Mouse (Mus musculus) lung, postnatal 0 days (tissue): ENCODE data around the gene Smim6. TPM values are rescaled to one million over a fixed set of nuclear protein-coding genes. Genes with fewer than 3 reads are reported as not detected.

Source experiments
- ATAC-seq: fragments of 200-750 bp; cut with Nextera tagmentation; 2 replicates; pipeline ENCODE4 v1.8.0; 2017; ENCODE audit warnings: moderate library complexity
- DNase-seq: peaks from one replicate; pipeline ENCODE4 v3.0.0-alpha.2; 2016; ENCODE audit warnings: low spot score
- H3K27ac ChIP-seq: fragments of 300-500 bp; sonication (generic); 2 replicates; pipeline ENCODE4 v1.5.1; 2014; ENCODE audit warnings: antibody characterized with exemption, mild to moderate bottlenecking, low read length, mixed read lengths
- H3K27me3 ChIP-seq: fragments of 300-500 bp; sonication (generic); replicated peaks from 2 replicates; pipeline ENCODE4 v1.6.1; 2014; ENCODE audit warnings: low read length, mixed read lengths; ENCODE audit not compliant: insufficient read depth
- H3K36me3 ChIP-seq: fragments of 300-500 bp; sonication (generic); 2 replicates; pipeline ENCODE4 v1.6.1; 2014; ENCODE audit warnings: low read length, mixed read lengths; ENCODE audit not compliant: insufficient read depth
- H3K4me1 ChIP-seq: fragments of 300-500 bp; sonication (generic); 2 replicates; pipeline ENCODE4 v1.6.1; 2014; ENCODE audit warnings: antibody characterized with exemption, low read depth, low read length, mixed read lengths; ENCODE audit not compliant: insufficient read depth
- H3K4me2 ChIP-seq: fragments of 300-500 bp; sonication (generic); replicated peaks from 2 replicates; pipeline ENCODE4 v1.6.1; 2014; ENCODE audit warnings: low read depth, mild to moderate bottlenecking, low read length, moderate library complexity, mixed read lengths
- H3K4me3 ChIP-seq: fragments of 300-500 bp; sonication (generic); 2 replicates; pipeline ENCODE4 v1.5.1; 2014; ENCODE audit warnings: low read depth, low read length
- H3K9ac ChIP-seq: fragments of 300-500 bp; sonication (generic); replicated peaks from 2 replicates; pipeline ENCODE4 v1.6.1; 2014; ENCODE audit warnings: low read depth, mild to moderate bottlenecking
- H3K9me3 ChIP-seq: fragments of 300-500 bp; sonication (generic); 2 replicates; pipeline ENCODE4 v1.6.1; 2016; ENCODE audit warnings: low read length, mixed read lengths
- CTCF ChIP-seq: IDR thresholded peaks from 2 replicates; pipeline ENCODE4 v1.5.1; 2016; ENCODE audit warnings: antibody characterized with exemption, mild to moderate bottlenecking
- EP300 ChIP-seq: IDR thresholded peaks from 2 replicates; pipeline ENCODE4 v1.6.1; 2016; ENCODE audit warnings: antibody characterized with exemption, mild to moderate bottlenecking, control low read depth
- WGBS: fragments of 180-500 bp; shearing (Covaris S2); extraction: QIAGEN DNeasy Blood & Tissue Kit; methylation state at CpG from one replicate; pipeline ENCODE4 v1.1.7; 2014; 5-methylcytosine and 5-hydroxymethylcytosine counted together
- polyA plus RNA-seq: library from polyadenylated mRNA; unstranded; fragments of >200 nt; fragmentation: Nextera tagmentation; extraction: Ambion mirVana; gene quantifications from 2 replicates; pipeline ENCODE4 v1.2.1, GENCODE M21; 2015

Gene Smim6
- polyA plus RNA-seq, 1 experiment from 2014 or later, result 61.5 TPM

DNA sequence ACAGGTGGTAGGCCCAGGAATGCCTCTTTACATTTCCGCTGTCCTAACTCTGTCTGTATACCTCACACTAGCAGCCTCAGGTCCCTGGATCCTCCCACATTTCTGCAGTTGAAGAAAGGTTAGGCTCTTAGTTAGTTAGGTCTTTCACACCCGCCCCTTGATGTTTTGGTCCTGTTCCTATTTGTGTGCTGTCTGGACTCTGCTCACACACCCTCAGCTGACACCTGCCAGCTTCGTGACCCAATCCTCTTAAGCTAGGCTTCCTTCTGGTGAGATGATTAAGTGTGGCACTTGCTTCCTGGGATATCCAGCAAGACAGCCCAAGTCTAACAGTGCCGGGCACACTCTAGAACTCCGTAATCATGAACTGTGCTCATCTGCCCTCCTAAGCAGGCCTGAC is 5.3 kb upstream of the Smim6 start:
- no peaks in the 10 kb centered on the region for H3K27me3 ChIP-seq
- H3K4me2 ChIP-seq, result no peak overlapping the region
- WGBS, result 84% methylated on average over 5 of the region's 5 CpGs

DNA sequence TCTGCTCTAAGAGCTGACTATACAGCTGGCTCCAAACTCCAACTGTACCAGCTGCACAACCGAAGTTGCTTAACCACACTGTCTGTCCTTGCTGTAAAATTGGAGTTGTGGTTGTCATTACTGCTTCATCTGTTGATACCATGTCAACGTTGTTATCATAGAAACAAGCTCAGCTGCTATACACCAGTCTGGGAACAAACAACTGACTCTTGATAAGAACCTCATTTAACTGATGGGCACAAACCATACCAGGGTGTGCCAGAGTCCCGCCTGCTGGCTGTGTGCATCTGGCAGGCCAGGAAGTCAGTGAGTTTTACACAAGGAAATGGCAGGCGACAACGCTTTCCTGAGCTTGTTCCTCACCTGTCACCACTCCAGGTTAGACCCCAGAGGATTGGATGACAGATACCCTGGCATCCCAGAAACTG is 669 bp upstream of the Smim6 start:
- DNase-seq (peak; percentile 56), ATAC-seq (peak; percentile 46)
- H3K4me1 ChIP-seq, result no peaks in the 10 kb centered on the region; the same call in 1 of the 2 replicates
- H3K4me3 ChIP-seq, result no peak overlapping the region
- WGBS, result 48% methylated on average over 5 of the region's 5 CpGs
- no peaks in the 10 kb centered on the region for H3K9me3 ChIP-seq
- TF ChIP-seq EP300 (no peak), CTCF (no peak)
- no peak overlapping the region for H3K4me2 ChIP-seq
- no peaks in the 10 kb centered on the region for H3K27me3 ChIP-seq
- peak overlapping the region; percentile 82 for H3K27ac ChIP-seq
- H3K36me3 ChIP-seq, result no peaks in the 10 kb centered on the region
- no peak overlapping the region for H3K9ac ChIP-seq

More for the DNA sequence above, 5.3 kb upstream of the Smim6 start:
- ATAC-seq (no peak), DNase-seq (no peak)
- Histone ChIP-seq H3K9ac (no peak overlapping the region), H3K27ac (no peak overlapping the region), H3K9me3 (no peaks in the 10 kb centered on the region), H3K36me3 (no peaks in the 10 kb centered on the region), H3K4me3 (no peak overlapping the region), H3K4me1 (peaks cover 33% of the 10 kb centered on the region)
- no peak for TF ChIP-seq CTCF
- no peak for TF ChIP-seq EP300

DNA sequence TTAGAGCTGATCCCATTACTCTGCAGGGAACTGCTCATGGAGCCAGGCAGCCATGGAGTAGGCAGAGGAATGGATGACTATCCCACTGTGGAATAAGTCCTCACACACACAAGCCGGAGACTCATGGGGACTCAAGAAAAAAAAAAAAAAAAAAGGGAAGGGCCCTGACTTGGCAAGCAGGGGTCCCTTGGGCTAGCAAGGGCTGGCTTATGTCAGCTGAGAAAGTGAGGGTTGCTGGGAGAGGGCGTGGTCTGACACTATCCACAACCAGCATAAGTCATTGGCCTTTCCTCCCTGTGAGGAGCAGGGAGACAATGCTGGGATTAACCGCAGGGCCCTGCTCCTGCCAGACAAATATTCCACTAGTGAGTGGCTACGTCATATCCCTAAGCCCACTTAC is 4.8 kb downstream of the Smim6 start:
- Histone ChIP-seq H3K27me3 (no peaks in the 10 kb centered on the region), H3K4me3 (no peak overlapping the region), H3K4me2 (no peak overlapping the region), H3K9ac (no peak overlapping the region), H3K9me3 (no peaks in the 10 kb centered on the region), H3K27ac (no peak overlapping the region), H3K4me1 (no peaks in the 10 kb centered on the region), H3K36me3 (no peaks in the 10 kb centered on the region)
- TF ChIP-seq EP300 (no peak), CTCF (no peak)
- DNase-seq (no peak), ATAC-seq (no peak)
- WGBS, result 91% methylated on average over 4 of the region's 4 CpGs

DNA sequence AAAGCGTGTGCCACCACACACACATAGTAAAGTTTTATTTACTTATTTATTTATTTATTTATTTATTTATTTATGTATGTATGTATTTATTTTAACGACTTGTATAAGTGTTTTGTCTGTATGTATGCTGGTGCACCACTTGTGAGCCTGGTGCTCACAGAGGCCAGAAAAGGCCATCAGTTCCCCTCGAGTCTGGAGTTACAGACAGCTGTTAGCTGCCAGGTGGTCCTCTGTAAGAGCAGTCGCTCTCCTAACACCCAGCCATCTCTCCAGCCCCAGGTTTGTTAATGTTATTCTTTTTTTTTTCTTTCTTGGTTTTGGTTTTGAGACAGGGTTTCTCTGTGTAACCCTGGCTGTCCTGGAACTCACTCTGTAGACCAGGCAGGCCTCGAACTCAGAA is 6.8 kb downstream of the Smim6 start:
- Histone ChIP-seq H3K4me1 (no peaks in the 10 kb centered on the region), H3K9ac (no peak overlapping the region), H3K27me3 (no peaks in the 10 kb centered on the region), H3K27ac (no peak overlapping the region), H3K36me3 (no peaks in the 10 kb centered on the region), H3K4me3 (no peak overlapping the region), H3K4me2 (no peak overlapping the region), H3K9me3 (no peaks in the 10 kb centered on the region)
- DNase-seq (no peak), ATAC-seq (no peak)
- 86% methylated on average over 5 of the region's 5 CpGs for WGBS
- TF ChIP-seq CTCF (no peak), EP300 (no peak)

DNA sequence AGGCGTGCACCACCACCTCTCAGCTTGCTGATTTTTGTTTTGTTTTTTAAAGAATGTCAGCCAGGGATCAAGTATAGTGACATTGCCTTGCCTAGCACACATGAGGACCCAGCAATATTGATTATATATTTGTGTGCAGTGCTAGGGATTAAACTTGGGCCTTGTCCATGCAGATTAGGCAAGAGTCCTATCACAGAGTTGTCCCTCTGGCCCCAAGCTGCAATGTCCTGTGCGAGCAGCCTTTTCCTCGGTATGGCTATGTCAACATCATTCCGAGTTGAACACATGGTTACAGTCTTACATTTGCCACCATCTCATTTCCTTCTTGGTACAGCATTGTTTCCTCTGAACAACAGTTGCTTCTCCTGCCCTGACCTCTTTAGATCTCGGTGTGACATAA is 7.3 kb downstream of the Smim6 start:
- Histone ChIP-seq H3K9ac (no peak overlapping the region), H3K4me1 (no peaks in the 10 kb centered on the region), H3K27me3 (no peaks in the 10 kb centered on the region), H3K4me3 (no peak overlapping the region), H3K9me3 (no peaks in the 10 kb centered on the region), H3K4me2 (no peak overlapping the region), H3K27ac (no peak overlapping the region), H3K36me3 (no peaks in the 10 kb centered on the region)
- no peak for TF ChIP-seq EP300
- TF ChIP-seq CTCF, result no peak
- DNase-seq (no peak), ATAC-seq (no peak)
- WGBS, result 85% methylated on average over 5 of the region's 5 CpGs

DNA sequence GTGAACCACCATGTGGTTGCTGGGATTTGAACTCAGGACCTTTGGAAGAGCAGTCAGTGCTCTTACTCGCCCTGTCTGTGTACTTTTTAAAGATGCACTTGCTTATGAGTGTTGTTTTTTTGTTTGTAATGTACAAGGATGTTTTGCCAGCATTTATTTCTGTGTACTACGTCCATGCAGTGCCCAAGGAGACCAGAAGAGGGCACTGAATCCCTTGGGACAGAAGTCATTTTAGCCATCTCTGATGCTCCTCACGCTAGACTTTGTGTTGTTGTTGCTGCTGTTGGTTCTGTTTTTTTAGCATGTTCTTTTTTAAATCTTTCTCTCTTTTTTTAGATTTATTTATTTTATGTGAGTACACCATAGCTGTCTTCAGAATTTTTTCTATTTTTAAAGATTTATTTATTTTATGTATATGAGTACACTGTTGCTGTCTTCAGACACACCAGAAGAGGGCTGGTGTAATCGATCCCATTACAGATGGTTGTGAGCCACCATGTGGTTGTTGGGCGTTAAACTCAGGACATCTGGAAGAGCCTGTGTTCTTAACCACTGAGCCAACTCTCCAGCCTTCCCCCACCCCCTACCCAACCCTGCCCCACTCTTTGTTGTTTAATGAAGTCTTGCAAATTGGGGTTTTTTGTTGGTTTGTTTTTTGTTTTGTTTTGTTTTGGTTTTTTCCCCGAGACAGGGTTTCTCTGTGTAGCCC is 8.4 kb downstream of the Smim6 start:
- DNase-seq (peak; percentile 74), ATAC-seq (no peak)
- H3K4me2 ChIP-seq, result no peak overlapping the region
- no peak overlapping the region for H3K4me3 ChIP-seq
- H3K36me3 ChIP-seq, result 0 out of 2 replicates have a peak, but pooled peaks cover 2% of the 10 kb centered on the region
- TF ChIP-seq CTCF (peak; percentile 81), EP300 (no peak)
- no peaks in the 10 kb centered on the region for H3K9me3 ChIP-seq
- H3K27me3 ChIP-seq, result no peaks in the 10 kb centered on the region
- no peaks in the 10 kb centered on the region for H3K4me1 ChIP-seq
- 40% methylated on average over 6 of the region's 6 CpGs for WGBS
- H3K9ac ChIP-seq, result no peak overlapping the region
- no peak overlapping the region for H3K27ac ChIP-seq

DNA sequence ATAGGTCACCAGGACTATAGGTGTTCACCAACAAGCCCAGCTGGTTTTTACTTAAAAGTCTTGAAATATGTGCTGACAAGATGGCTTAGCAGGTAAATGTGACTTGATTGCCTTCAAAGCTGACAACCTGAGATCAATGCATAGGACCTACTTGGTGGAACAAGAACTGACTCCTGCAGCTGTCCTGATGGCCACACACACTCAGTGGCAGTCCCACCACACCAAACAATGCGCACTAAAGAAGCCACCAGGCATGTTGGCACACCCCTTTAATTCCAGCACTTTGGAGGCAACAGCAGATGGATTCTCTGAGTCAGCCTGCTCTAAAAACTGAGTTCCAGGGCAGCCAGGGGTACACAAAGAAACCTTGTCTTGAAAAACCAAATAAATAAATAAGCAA is 10.2 kb downstream of the Smim6 start:
- Histone ChIP-seq H3K4me1 (no peaks in the 10 kb centered on the region), H3K9ac (no peak overlapping the region)
- 100% methylated on average over 1 of the region's 1 CpGs for WGBS

More for the DNA sequence above, 10.2 kb downstream of the Smim6 start:
- TF ChIP-seq CTCF, result no peak
- TF ChIP-seq EP300, result no peak
- no peak overlapping the region for H3K4me3 ChIP-seq
- no peaks in the 10 kb centered on the region for H3K9me3 ChIP-seq
- ATAC-seq, result no peak
- H3K36me3 ChIP-seq, result 0 out of 2 replicates have a peak, but pooled peaks cover 5% of the 10 kb centered on the region
- no peak overlapping the region for H3K27ac ChIP-seq
- no peaks in the 10 kb centered on the region for H3K27me3 ChIP-seq
- no peak overlapping the region for H3K4me2 ChIP-seq
- no peak for DNase-seq
